Mouse (Mus musculus): ENCODE data around the gene Erich6. TPM values are rescaled to one million over a fixed set of nuclear protein-coding genes. Genes with fewer than 3 reads are reported as not detected.

The Erich6 gene
- polyA plus RNA-seq, 1 experiment from 2014 or later: 0.19 TPM

DNA sequence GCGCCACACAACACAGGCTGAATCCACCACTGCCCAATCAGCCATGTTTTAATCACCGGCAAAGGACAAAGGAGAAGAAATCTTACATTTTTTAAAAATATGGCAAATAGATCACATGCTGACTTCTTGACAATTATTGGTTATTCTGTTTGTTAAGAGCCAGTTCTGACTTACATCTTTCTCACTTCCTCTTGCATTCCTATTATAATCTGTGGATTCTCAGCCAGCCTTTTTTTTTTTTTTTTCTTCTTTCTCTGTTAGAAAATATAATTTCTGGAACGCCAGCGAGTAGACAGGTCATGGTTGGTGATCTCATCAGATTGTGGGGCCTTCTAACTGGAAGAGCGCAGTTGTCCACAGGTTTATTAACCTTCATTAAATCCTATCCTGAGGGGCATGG is 36.3 kb upstream of the Erich6 start:
- Histone ChIP-seq H3K9me3 (replicated peaks) (no peaks in the 10 kb centered on the region), H3K27ac (ENCODE audit: poor library complexity, severe bottlenecking) (no peak overlapping the region), H3K4me2 (no peak overlapping the region), H3K36me3 (peaks cover 22% of the 10 kb centered on the region), H3K4me3 (no peak overlapping the region), H3K4me1 (replicated peaks) (peaks cover 26% of the 10 kb centered on the region), H3K27me3 (replicated peaks) (no peaks in the 10 kb centered on the region), H3K9ac (no peak overlapping the region)
- ATAC-seq (ENCODE audit: insufficient number of reproducible peaks, low FRiP score): no peak
- WGBS: 88% methylated on average over 5 of the region's 5 CpGs

- no peak overlapping the region for H3K4me2 ChIP-seq
- no peaks in the 10 kb centered on the region for H3K27me3 ChIP-seq (replicated peaks)
- peaks cover 22% of the 10 kb centered on the region for H3K4me1 ChIP-seq (replicated peaks)
- no peak overlapping the region for H3K9ac ChIP-seq
- ATAC-seq (ENCODE audit: insufficient number of reproducible peaks, low FRiP score): no peak
- no peak overlapping the region for H3K27ac ChIP-seq (ENCODE audit: poor library complexity, severe bottlenecking)
- peaks cover 22% of the 10 kb centered on the region for H3K36me3 ChIP-seq
- no peaks in the 10 kb centered on the region for H3K9me3 ChIP-seq (replicated peaks)
- H3K4me3 ChIP-seq: no peak overlapping the region
- whole genome bisulfite sequencing: 57% methylated on average over 4 of the region's 4 CpGs
These were observed 35.6 kb upstream of the Erich6 start for GRCm38 (mm10) chr3:58672481-58673183.

DNA sequence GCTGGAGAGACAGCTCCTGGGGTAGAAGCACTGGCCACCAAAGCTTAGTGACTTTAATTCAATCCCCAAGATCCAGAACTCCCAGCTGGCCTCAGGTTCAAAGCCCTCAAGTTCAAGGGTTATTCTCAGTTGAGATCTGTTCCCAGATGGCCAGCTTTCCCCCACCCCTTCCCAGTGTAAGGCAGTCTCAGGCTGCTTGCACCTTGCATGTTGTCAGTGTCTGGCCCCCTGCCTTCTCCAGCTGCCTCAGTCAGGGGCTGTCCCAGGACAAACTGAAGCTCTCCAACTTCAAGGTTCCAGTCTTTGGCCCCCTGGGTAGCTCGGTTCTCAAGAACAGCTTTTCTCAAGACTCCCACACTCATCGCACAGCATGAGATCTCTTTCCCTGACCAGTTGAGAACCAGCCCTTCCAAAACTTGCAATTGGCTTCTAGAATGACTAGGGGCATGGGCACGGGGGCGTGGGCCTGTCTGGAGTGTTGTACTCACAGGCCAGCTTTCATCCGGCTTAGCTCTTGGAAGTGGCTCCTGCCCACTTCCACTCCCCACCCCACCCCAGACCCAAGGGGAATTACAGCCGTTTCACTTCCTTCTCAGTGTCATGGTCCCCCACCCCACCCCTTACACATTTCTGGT is 34.7 kb upstream of the Erich6 start:
- no peak overlapping the region for H3K9ac ChIP-seq
- no peak overlapping the region for H3K4me3 ChIP-seq
- H3K4me2 ChIP-seq: no peak overlapping the region
- 48% methylated on average over 6 of the region's 6 CpGs for WGBS
- no peak overlapping the region for H3K27ac ChIP-seq (ENCODE audit: poor library complexity, severe bottlenecking)
- H3K4me1 ChIP-seq (replicated peaks): peaks cover 13% of the 10 kb centered on the region
- H3K36me3 ChIP-seq: peaks cover 22% of the 10 kb centered on the region
- H3K27me3 ChIP-seq (replicated peaks): no peaks in the 10 kb centered on the region
- no peak for ATAC-seq (ENCODE audit: insufficient number of reproducible peaks, low FRiP score)
- H3K9me3 ChIP-seq (replicated peaks): no peaks in the 10 kb centered on the region

DNA sequence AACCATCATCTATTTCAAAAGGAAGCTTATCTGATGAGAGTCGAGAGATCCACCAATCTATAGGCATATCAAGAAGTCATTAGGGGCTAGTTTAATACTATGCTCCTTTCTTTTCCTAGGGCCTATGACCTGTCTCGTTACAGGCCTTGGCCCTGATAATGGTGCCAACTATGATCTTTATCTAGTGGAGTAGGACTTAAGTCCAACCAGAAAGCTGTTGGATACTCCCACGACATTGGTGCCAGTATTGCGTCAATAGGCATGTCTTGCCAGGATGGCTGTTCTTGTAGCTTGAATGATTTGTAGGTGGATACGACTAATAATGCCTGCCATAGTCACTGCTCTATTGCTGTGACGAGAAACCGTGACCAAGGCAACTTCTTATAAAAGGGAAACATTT is 27.0 kb upstream of the Erich6 start:
- H3K9ac ChIP-seq: no peak overlapping the region
- 87% methylated on average over 7 of the region's 7 CpGs for WGBS
- H3K27me3 ChIP-seq (replicated peaks): no peaks in the 10 kb centered on the region
- no peak overlapping the region for H3K4me2 ChIP-seq
- no peak for ATAC-seq (ENCODE audit: insufficient number of reproducible peaks, low FRiP score)
- H3K4me3 ChIP-seq: no peak overlapping the region
- H3K4me1 ChIP-seq (replicated peaks): no peaks in the 10 kb centered on the region; the same call in 1 of the 2 replicates
- H3K9me3 ChIP-seq (replicated peaks): peaks cover 8% of the 10 kb centered on the region; the same call in 1 of the 2 replicates
- H3K27ac ChIP-seq (ENCODE audit: poor library complexity, severe bottlenecking): no peak overlapping the region
- H3K36me3 ChIP-seq: no peaks in the 10 kb centered on the region

- Histone ChIP-seq H3K4me2 (no peak overlapping the region), H3K9ac (no peak overlapping the region), H3K4me3 (no peak overlapping the region), H3K27ac (ENCODE audit: poor library complexity, severe bottlenecking) (no peak overlapping the region), H3K9me3 (replicated peaks) (0 out of 2 replicates have a peak, but pooled peaks cover 2% of the 10 kb centered on the region), H3K4me1 (replicated peaks) (peaks cover 2% of the 10 kb centered on the region), H3K36me3 (no peaks in the 10 kb centered on the region), H3K27me3 (replicated peaks) (no peaks in the 10 kb centered on the region)
- WGBS: 90% methylated on average over 4 of the region's 4 CpGs
- no peak for ATAC-seq (ENCODE audit: insufficient number of reproducible peaks, low FRiP score)
These were observed 23.6 kb upstream of the Erich6 start for GRCm38 (mm10) chr3:58660636-58661035.

- ATAC-seq (ENCODE audit: insufficient number of reproducible peaks, low FRiP score): no peak
- H3K36me3 ChIP-seq: no peaks in the 10 kb centered on the region
These were observed 20.3 kb upstream of the Erich6 start for GRCm38 (mm10) chr3:58657356-58657755.

GRCm38 (mm10) chr3:58655362-58656130 is 18.5 kb upstream of the Erich6 start:
- 0 out of 2 replicates have a peak overlapping the region, but pooled peaks have one; percentile 2 for H3K4me3 ChIP-seq
- H3K27me3 ChIP-seq (replicated peaks): no peaks in the 10 kb centered on the region
- H3K36me3 ChIP-seq: no peaks in the 10 kb centered on the region
- no peak overlapping the region for H3K27ac ChIP-seq (ENCODE audit: poor library complexity, severe bottlenecking)
- no peaks in the 10 kb centered on the region for H3K9me3 ChIP-seq (replicated peaks)
- peak overlapping the region; percentile 35; the same call in 1 of the 2 replicates for H3K4me2 ChIP-seq
- 0 out of 2 replicates have a peak, but pooled peaks have one; percentile 33 for ATAC-seq (ENCODE audit: insufficient number of reproducible peaks, low FRiP score)
- H3K9ac ChIP-seq: no peak overlapping the region
- 49% methylated on average over 17 of the region's 17 CpGs for WGBS
- H3K4me1 ChIP-seq (replicated peaks): peaks cover 4% of the 10 kb centered on the region

More at GRCm38 (mm10) chr3:58657356-58657755, 20.3 kb upstream of the Erich6 start:
- 41% methylated on average over 2 of the region's 2 CpGs for WGBS
- H3K4me1 ChIP-seq (replicated peaks): peaks cover 4% of the 10 kb centered on the region
- no peak overlapping the region for H3K4me3 ChIP-seq
- H3K4me2 ChIP-seq: no peak overlapping the region
- no peaks in the 10 kb centered on the region for H3K9me3 ChIP-seq (replicated peaks)
- H3K27me3 ChIP-seq (replicated peaks): no peaks in the 10 kb centered on the region
- H3K27ac ChIP-seq (ENCODE audit: poor library complexity, severe bottlenecking): no peak overlapping the region
- H3K9ac ChIP-seq: no peak overlapping the region

DNA sequence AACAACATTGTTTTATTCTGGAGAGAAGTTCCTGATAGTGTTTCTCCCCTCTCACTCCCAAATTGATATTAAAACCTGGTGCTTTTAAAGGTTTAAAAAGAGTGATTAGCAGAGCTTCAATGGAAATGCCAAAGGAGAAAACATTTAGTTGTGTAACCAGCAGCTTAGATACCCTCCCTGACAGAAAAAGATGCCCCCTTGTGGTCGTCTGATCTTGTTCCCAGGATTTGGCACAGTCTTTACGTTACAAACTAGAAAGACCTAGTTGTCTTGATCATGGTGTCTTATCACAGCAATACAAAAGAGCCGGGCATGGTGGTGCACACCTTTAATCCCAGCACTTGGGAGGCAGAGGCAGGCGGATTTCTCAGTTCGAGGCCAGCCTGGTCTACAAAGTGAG is 16.9 kb upstream of the Erich6 start:
- Histone ChIP-seq H3K4me1 (replicated peaks) (peaks cover 4% of the 10 kb centered on the region), H3K9ac (no peak overlapping the region), H3K36me3 (no peaks in the 10 kb centered on the region), H3K9me3 (replicated peaks) (no peaks in the 10 kb centered on the region), H3K4me3 (no peak overlapping the region), H3K27me3 (replicated peaks) (no peaks in the 10 kb centered on the region), H3K27ac (ENCODE audit: poor library complexity, severe bottlenecking) (no peak overlapping the region), H3K4me2 (no peak overlapping the region)
- no peak for ATAC-seq (ENCODE audit: insufficient number of reproducible peaks, low FRiP score)
- WGBS: 58% methylated on average over 5 of the region's 5 CpGs

DNA sequence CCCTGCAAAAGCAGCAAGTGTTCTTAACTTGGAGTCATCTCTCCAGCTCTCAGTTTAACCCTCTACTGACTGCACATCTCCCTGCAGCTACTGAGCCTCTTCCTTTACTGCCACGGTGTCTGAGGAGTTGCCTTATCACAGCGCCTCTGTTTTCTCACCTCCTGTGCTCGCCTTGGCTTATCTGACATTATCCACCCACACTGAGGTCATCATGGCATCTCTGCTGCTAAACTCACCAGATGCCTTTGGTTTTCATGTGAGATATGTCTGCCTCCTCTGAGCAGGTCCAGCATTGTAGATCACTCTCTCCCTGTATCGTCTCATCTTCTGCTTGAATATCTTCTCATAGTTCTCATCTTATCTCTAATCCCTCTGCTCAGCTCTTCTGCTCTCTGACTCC is 13.3 kb upstream of the Erich6 start:
- Histone ChIP-seq H3K4me1 (replicated peaks) (no peaks in the 10 kb centered on the region), H3K9me3 (replicated peaks) (no peaks in the 10 kb centered on the region), H3K27ac (ENCODE audit: poor library complexity, severe bottlenecking) (no peak overlapping the region), H3K9ac (no peak overlapping the region), H3K27me3 (replicated peaks) (no peaks in the 10 kb centered on the region), H3K4me3 (no peak overlapping the region), H3K4me2 (no peak overlapping the region), H3K36me3 (no peaks in the 10 kb centered on the region)
- no peak for ATAC-seq (ENCODE audit: insufficient number of reproducible peaks, low FRiP score)
- 27% methylated on average over 4 of the region's 4 CpGs for WGBS

DNA sequence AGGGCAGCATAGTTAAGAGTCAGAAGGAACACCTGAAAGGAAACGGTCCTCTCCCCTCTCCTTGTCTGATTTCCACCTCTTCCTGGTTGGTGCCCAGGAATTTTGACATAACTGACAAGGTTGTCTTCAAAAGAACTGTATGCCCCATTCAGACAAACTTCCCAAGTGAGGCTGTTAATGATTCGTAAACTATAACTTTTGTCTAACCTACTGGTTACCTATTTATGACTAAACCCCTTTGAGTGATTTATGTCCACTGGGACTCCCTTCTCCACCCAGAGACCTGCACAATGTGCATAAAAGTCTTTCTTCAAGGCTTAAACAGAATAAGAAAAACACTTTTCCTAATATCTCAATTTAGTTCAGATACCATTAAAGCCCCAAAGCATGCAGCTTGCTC is 10.2 kb upstream of the Erich6 start:
- Histone ChIP-seq H3K36me3 (no peaks in the 10 kb centered on the region), H3K27me3 (replicated peaks) (no peaks in the 10 kb centered on the region), H3K9ac (no peak overlapping the region), H3K4me1 (replicated peaks) (no peaks in the 10 kb centered on the region), H3K4me3 (no peak overlapping the region), H3K9me3 (replicated peaks) (no peaks in the 10 kb centered on the region), H3K27ac (ENCODE audit: poor library complexity, severe bottlenecking) (no peak overlapping the region), H3K4me2 (no peak overlapping the region)
- no peak for ATAC-seq (ENCODE audit: insufficient number of reproducible peaks, low FRiP score)
- 81% methylated on average over 2 of the region's 2 CpGs for WGBS

GRCm38 (mm10) chr3:58646180-58646579 is 9.2 kb upstream of the Erich6 start:
- H3K27me3 ChIP-seq (replicated peaks): no peaks in the 10 kb centered on the region
- no peak for ATAC-seq (ENCODE audit: insufficient number of reproducible peaks, low FRiP score)
- no peaks in the 10 kb centered on the region for H3K9me3 ChIP-seq (replicated peaks)
- no peak overlapping the region for H3K27ac ChIP-seq (ENCODE audit: poor library complexity, severe bottlenecking)
- H3K4me2 ChIP-seq: no peak overlapping the region
- H3K4me1 ChIP-seq (replicated peaks): no peaks in the 10 kb centered on the region
- H3K4me3 ChIP-seq: no peak overlapping the region
- WGBS: 66% methylated on average over 4 of the region's 4 CpGs
- no peak overlapping the region for H3K9ac ChIP-seq
- no peaks in the 10 kb centered on the region for H3K36me3 ChIP-seq
